8 mouse cellular contexts compared by ENCODE assay signal in genomic region chr3:136871772-136872532, GRCm38 (mm10).
DNase-seq lines count a peak whose midpoint lies in the region; ATAC-seq and TF ChIP-seq lines count a peak whose summit lies in the region.

No protein-coding gene starts in this region.

- no peaks in the 10 kb centered on the region for H3K4me1 ChIP-seq in lung, postnatal 0 days (ENCODE audit: insufficient read depth, low read depth, low read length)
- peaks cover 36% of the 10 kb centered on the region for H3K4me1 ChIP-seq in neural tube, embryonic 13.5 days (replicated peaks)

- no peaks in the 10 kb centered on the region for H3K27me3 ChIP-seq in lung, postnatal 0 days (replicated peaks; ENCODE audit: insufficient read depth, low read length)
- H3K27me3 ChIP-seq in neural tube, embryonic 13.5 days: no peaks in the 10 kb centered on the region

- no peak overlapping the region for H3K4me2 ChIP-seq in lung, postnatal 0 days (replicated peaks; ENCODE audit: low read depth, low read length)
- no peak overlapping the region for H3K4me2 ChIP-seq in neural tube, embryonic 13.5 days

- no peaks in the 10 kb centered on the region; the same call in 1 of the 2 replicates for H3K36me3 ChIP-seq in lung, postnatal 0 days (ENCODE audit: insufficient read depth, low read length)
- H3K36me3 ChIP-seq in neural tube, embryonic 13.5 days: no peaks in the 10 kb centered on the region

- no peak overlapping the region for H3K9ac ChIP-seq in lung, postnatal 0 days (replicated peaks; ENCODE audit: low read depth)
- no peak overlapping the region for H3K9ac ChIP-seq in neural tube, embryonic 13.5 days

- H3K27ac ChIP-seq in lung, postnatal 0 days (ENCODE audit: low read length): no peak overlapping the region
- peak overlapping the region; percentile 49 for H3K27ac ChIP-seq in neural tube, embryonic 13.5 days (replicated peaks)

- ATAC-seq in lung, postnatal 0 days: peak; percentile 43; the same call in 1 of the 2 replicates
- ATAC-seq in neural tube, embryonic 13.5 days (ENCODE audit: low read depth): peak; percentile 42; the same call in 1 of the 2 replicates

- no peak overlapping the region for H3K4me3 ChIP-seq in lung, postnatal 0 days (ENCODE audit: low read depth, low read length)
- no peak overlapping the region for H3K4me3 ChIP-seq in neural tube, embryonic 13.5 days

- 51% methylated on average over 14 of the region's 14 CpGs for WGBS in lung, postnatal 0 days
- 36% methylated on average over 14 of the region's 14 CpGs for WGBS in neural tube, embryonic 13.5 days

- TF ChIP-seq CTCF in lung, postnatal 0 days (IDR thresholded peaks at IDR 0.05): no peak

- H3K9me3 ChIP-seq in lung, postnatal 0 days (ENCODE audit: low read length): no peaks in the 10 kb centered on the region
- no peaks in the 10 kb centered on the region for H3K9me3 ChIP-seq in neural tube, embryonic 13.5 days

- no peak for TF ChIP-seq EP300 in lung, postnatal 0 days (IDR thresholded peaks at IDR 0.05)

- peak; percentile 21 for DNase-seq in adrenal gland, adult 8-10 months
- DNase-seq in adrenal gland, postnatal 4 days (ENCODE audit: low spot score in 2 of 2): no peak
- DNase-seq in lung, postnatal 0 days (ENCODE audit: low spot score): peak; percentile 7
- DNase-seq in lung, postnatal 14 days: no peak
- DNase-seq in kidney, adult 11 months: peak; percentile 53
- no peak for DNase-seq in thymus, postnatal 25 days
- no peak for DNase-seq in spleen, postnatal 4 days (ENCODE audit: low spot score in 2 of 2)

Comparison
In these comparisons a context has a peak if more than half of its experiments do, and no peak if none do; other contexts are left out.
1. DNase-seq: peak in adrenal gland, adult 8-10 months (single experiment), lung, postnatal 0 days (single experiment) and kidney, adult 11 months (single experiment); none in adrenal gland, postnatal 4 days (0 of 2), lung, postnatal 14 days (single experiment), thymus, postnatal 25 days (single experiment) and spleen, postnatal 4 days (0 of 2).